Mouse (Mus musculus) 3134 (cell line): Measurements from ENCODE around the gene Pex10.

Source experiments
- DNase-seq: peaks from one replicate; pipeline ENCODE4 v3.0.0-alpha.2; 2011; ENCODE audit warnings: low spot score; ENCODE audit not compliant: insufficient read length; ENCODE audit errors: extremely low read depth

Gene Pex10

DNA sequence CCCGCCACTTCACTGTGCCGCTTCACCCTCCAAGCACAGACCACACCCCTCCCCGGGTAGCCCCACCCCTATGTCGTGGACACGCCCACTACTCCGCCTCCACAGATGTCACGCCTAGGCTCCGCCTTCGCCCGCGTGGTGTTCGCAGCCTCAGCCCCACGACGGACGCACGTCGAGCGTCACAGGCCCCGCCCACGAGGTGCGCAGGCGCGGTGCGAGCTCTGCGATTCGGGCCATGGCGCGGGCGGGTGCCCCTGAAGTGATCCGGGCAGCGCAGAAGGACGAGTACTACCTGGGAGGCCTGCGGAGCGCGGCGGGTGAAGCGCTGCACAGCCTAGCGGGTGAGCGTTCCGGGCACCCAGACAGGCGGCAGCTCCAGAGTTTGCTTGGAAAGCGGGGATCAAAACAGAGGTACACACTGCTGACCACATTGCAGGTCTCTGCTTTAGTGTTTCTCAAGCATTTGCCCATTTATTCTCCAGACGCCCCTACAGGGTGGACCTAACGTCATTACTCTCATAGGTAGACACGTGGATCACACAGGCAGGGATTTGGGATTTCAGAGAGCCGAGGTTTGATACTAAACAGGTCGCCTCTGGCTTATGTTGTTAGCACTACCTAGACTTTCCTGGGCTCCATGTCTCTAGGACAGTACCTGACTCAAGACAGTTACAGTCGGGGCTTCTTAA, at the start of gene Pex10:
Gene Pex10, plus strand, starts transcription at position 183 of the 689 bp plus-strand sequence.
- peak; percentile 94 for DNase-seq

DNA sequence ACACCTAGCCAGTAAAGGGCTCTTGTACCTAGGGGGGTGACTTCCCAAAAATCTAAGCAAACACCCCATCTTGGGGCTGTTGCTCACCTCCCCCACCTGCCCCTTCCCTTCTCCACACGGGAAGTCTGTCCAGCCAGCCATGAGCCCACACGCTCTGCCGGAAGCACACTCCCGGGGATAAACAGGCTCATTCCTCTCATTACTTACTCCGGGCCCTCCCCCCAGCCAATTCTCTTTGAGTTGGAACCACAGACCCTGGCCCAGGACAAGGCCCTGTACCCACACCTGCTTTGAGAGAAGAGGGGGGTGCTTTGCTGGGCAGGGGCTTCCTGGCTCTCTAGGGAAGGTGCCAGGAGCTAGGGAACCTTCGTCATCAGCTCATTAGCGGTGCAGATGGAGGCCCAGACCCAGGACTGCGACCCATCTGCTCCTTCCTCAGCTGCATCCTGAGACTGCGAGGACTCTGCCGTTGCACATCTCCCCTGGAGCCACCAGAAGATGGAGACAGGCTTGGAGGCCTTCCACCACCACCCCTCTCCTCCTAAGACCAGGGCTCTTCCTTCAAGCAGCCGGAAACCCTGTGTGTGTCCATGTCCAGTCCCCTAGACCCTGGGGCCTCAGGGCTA, 49.5 kb upstream of the Pex10 start:
- no peak for DNase-seq

GRCm38 (mm10) chr4:155018066-155018465, 48.8 kb upstream of the Pex10 start:
- no peak for DNase-seq

- DNase-seq, result no peak
These were observed 48.0 kb upstream of the Pex10 start for GRCm38 (mm10) chr4:155018601-155019335.

GRCm38 (mm10) chr4:155019336-155019847, 47.4 kb upstream of the Pex10 start:
- no peak for DNase-seq

- DNase-seq, result no peak
These were observed 46.7 kb upstream of the Pex10 start for GRCm38 (mm10) chr4:155020141-155020540.

- no peak for DNase-seq
These were observed 46.0 kb upstream of the Pex10 start for GRCm38 (mm10) chr4:155020813-155021212.

- DNase-seq, result no peak
These were observed 44.5 kb upstream of the Pex10 start for GRCm38 (mm10) chr4:155022228-155022855.

GRCm38 (mm10) chr4:155024170-155025010, 42.4 kb upstream of the Pex10 start:
- no peak for DNase-seq

- no peak for DNase-seq
These were observed 33.7 kb upstream of the Pex10 start for GRCm38 (mm10) chr4:155033115-155033514.

DNA sequence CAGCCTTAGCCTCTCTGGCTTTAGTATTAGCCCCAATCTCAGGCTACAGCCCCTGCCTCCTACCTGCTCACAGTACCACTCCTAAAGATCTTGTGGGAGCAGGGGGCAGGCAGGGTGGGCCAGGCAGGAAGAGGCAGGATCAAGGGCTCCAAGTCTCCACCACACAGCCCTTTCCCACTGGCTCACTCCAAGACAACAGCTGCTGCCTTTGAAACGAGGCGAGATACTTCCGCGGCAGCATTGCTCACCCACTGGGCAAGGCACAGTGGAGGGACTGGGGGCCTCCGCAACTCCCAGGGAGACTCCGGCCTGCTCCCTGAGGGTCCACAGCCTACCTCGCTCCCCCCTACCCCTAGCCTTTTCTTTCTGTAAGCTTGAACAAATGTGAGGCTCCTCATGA, 32.6 kb upstream of the Pex10 start:
- DNase-seq, result no peak

DNA sequence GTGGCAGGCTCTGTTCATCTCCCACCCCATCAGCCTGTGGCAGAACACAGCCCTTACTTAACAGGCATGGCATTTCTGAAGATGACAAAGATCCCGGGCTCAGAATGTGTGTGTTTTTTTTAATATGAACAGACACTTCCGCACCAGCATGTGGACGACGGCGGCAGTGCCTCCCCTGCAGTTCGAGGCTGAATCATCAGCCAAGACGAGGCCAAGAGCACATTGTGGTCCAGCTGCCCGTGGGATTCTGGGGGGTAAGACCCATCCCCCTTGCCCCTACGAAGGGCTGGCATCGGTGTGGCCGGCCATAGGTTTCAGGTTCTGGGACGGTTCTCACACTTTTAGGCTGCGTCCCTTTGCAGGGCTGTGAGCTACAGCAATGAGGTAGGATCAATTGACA, 32.0 kb upstream of the Pex10 start:
- DNase-seq, result no peak

DNA sequence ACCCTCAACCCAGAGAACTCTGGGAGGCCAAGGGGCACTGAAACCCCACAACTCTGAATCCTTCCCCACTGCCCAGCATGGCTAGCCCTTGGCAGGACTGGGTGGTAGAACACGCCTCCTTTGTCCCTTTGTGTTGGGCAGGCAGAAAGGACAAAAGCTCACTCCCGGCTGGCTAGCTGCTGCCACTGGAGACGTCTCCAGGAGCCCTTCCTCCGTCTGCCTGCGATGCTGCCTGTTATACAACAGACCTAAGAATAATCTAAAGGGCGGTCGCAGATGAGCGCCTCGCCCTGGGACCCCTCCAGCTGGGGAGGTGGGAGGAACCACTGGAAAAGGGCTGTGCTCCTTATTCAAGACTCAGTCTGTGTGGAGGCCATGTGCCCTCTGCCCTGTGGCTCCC, 26.6 kb upstream of the Pex10 start:
- no peak for DNase-seq

- no peak for DNase-seq
These were observed 26.1 kb upstream of the Pex10 start for GRCm38 (mm10) chr4:155040696-155041095.

DNA sequence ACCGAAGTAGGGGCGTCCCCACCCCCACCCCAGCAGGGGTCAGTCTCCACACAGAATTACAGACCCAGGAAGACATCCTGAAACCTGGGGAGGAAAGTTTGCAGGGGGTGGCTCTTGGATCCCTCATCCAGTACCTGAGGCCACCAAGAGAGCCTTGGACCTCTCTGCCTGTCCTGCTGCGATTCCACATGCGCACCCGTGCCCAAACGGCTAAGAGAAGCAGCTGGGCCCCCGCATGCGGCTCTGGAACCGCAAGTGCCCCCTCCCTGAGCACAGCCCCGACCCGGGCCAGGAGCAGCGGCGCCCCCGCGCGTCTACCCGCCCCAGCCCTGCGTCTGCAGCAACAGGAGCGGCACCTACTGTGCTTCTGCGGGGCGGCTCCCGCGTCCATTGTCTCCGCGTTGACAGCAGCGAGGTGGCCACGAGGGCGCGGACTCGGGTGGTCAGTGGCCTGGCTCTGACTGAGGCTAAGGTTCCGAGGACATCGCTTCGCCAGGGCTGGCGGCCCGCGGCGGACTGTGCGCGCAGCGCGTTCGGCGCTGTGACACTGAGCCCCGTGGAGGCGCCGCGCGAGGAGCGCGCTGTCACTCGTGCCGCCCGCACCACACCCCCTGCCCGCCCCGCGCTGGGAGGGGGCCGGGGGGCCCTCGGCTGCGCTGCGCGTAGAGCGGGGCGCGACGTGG, 24.1 kb upstream of the Pex10 start:
- no peak for DNase-seq

GRCm38 (mm10) chr4:155043289-155043625, 23.6 kb upstream of the Pex10 start:
- DNase-seq, result no peak

GRCm38 (mm10) chr4:155046636-155047035, 20.2 kb upstream of the Pex10 start:
- no peak for DNase-seq

- DNase-seq, result no peak
These were observed 16.7 kb upstream of the Pex10 start for GRCm38 (mm10) chr4:155050116-155050515.

GRCm38 (mm10) chr4:155056724-155057123, 10.1 kb upstream of the Pex10 start, which contains the start of gene Plch2:
Gene Plch2, minus strand, starts transcription at chr4:155056784.
- no peak for DNase-seq

DNA sequence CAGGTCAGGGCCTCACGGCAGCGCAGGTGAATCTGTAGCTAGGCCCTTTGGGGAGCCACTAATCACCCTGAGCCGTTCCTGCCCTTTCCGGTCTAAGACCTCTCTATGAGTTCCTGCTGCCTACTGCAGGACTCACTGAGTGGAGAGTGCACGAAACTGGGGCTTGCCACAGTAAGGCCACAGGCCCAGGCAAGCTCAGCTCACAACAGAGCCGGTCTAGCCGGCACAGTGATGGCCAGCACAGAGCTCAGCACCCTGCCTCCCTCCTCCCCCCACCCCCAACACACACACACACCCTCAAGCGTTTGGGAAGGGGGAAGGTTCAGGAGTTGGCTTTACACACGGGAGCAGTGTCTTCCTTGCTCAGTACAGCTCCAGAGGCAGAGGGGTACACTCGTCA, 8.5 kb upstream of the Pex10 start:
- DNase-seq, result no peak
